Mouse (Mus musculus): ENCODE data around the gene Fyn. TPM values are rescaled to one million over a fixed set of nuclear protein-coding genes. Genes with fewer than 3 reads are reported as not detected.

Gene Fyn
- total RNA-seq, 2 experiments from 2014 or later: 1.4 to 6.3 TPM

GRCm38 (mm10) chr10:39522857-39523614 is 154.4 kb downstream of the Fyn start:
- ATAC-seq (replicated peaks; ENCODE audit: low FRiP score, poor library complexity, severe bottlenecking): no peak

GRCm38 (mm10) chr10:39524355-39524754 is 155.7 kb downstream of the Fyn start:
- no peak for ATAC-seq (replicated peaks; ENCODE audit: low FRiP score, poor library complexity, severe bottlenecking)

DNA sequence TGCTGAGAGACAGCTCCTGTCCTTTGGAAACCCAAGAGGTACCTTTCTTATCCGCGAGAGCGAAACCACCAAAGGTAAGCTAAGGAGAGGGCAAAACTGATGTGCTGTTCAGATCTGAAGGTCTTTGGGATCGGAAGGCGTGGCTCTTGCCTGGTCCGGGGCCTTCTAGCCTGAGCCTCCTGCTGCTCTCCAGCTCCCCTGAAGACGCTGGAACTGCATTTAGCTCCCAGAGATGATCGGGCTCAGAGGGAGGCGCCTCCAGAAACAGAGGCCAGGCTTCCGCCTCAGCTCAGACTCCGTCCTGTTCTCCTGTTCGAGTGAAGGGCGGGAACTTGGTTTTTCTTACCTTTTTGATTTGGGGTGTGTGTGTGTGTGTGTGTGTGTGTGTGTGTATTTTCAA is 156.8 kb downstream of the Fyn start:
- ATAC-seq (replicated peaks; ENCODE audit: low FRiP score, poor library complexity, severe bottlenecking): no peak

- ATAC-seq (replicated peaks; ENCODE audit: low FRiP score, poor library complexity, severe bottlenecking): no peak
These were observed 158.5 kb downstream of the Fyn start for GRCm38 (mm10) chr10:39527113-39527512.

DNA sequence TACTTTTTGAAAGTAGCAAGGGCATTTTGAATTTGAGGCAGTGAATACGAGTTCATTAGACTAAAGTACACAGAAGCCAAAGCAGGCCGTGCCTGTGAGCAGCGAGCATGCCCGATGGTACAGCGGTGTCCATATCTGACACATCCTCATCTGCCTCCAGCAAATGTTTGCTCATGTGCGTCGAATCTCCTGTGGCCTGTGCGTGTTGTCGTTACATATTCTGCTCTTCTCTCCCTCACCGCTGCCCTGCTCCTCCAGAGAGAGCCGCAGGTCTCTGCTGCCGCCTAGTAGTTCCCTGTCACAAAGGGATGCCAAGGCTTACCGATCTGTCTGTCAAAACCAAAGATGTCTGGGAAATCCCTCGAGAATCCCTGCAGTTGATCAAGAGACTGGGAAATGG is 160.5 kb downstream of the Fyn start:
- no peak for ATAC-seq (replicated peaks; ENCODE audit: low FRiP score, poor library complexity, severe bottlenecking)

- no peak for ATAC-seq (replicated peaks; ENCODE audit: low FRiP score, poor library complexity, severe bottlenecking)
These were observed 163.5 kb downstream of the Fyn start for GRCm38 (mm10) chr10:39532008-39532740.

DNA sequence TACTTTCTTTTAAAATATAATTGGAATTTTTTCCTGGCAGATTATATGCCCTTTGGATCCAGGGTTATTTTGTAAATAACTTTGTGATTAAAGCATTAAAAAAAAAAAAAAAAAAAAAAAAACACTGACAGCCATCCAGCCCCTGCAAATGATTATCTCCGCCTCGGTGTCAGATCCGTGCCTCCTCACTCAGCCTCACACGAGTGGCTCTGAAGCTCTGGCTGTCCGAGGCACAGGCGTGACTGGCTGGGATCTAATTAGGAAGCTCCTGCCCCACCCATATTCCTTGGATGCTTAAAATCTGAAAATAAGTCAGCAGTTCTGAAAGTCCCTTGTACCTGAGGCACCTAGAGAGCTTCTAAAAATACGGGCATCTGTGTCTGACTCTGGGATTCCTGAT is 164.2 kb downstream of the Fyn start:
- ATAC-seq (replicated peaks; ENCODE audit: low FRiP score, poor library complexity, severe bottlenecking): no peak

GRCm38 (mm10) chr10:39534324-39535026 is 165.8 kb downstream of the Fyn start:
- no peak for ATAC-seq (replicated peaks; ENCODE audit: low FRiP score, poor library complexity, severe bottlenecking)

DNA sequence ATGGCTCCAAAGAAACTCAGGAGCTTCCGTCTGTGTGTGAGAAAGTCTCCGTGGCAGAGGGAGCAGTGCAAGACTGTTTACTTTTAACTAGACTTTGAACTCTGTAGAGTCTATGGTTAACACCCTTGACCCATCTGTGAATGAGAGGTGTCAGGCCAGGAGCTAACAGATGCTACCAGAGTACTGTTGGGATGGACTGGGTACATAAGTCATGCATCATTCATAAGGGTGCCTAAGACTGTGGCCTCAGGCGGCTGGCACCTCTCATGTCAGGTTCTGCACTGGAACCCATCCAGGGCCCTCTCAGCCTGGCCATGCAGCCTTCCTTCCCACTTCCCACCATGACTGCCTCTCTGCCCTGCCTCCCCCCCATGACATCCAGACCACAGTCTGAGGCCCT is 166.7 kb downstream of the Fyn start:
- ATAC-seq (replicated peaks; ENCODE audit: low FRiP score, poor library complexity, severe bottlenecking): no peak

- ATAC-seq (replicated peaks; ENCODE audit: low FRiP score, poor library complexity, severe bottlenecking): no peak
These were observed 167.6 kb downstream of the Fyn start for GRCm38 (mm10) chr10:39536258-39536657.

DNA sequence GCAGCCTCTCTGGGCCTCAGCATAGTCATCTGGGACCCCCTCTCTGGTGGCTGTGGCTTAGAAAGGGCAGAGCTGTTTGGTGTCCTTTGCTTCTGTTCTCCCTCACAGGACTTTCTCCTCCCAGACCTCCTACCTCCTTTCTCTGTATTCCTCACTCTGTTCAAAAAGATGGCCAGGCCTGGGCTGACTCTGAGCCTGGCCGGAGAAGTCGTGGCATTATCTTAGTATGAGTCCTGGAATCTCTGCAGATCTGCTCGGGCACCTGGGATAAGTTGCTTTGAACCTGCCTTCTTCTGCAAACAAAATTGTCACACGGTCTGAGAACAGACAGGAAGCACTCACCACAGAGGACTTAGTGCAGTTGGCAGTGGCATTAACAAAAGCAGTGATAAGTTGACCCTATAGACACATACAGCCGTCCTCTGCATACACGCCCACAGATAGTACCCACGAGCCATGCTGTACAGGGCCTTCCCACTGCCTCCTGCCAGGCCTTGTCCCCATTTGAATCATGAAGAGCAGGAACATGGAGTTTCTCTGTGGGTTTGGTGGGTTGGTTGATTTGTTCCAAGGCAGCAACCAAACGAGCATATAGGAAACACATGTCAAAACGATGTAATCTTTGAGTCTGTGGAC is 171.5 kb downstream of the Fyn start:
- no peak for ATAC-seq (replicated peaks; ENCODE audit: low FRiP score, poor library complexity, severe bottlenecking)

DNA sequence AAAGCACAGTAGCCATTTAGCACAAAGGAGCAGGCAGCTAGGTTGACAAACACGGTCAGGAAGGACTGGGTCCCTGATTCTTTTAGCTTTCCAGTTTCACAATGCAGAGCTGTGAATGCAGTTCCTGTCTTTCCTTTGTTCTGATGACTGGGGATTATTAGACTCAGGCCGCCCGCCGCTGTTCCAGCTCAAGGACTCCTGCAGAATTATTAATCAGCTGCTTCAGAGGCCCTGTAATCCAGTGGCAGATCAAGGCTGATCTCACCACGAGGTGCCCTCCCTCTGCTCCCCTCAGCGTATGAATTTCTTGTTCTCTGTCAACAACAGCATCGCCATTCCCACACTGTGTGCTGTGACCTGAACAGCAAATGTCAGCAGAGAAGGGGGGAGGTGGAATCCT is 172.3 kb downstream of the Fyn start:
- ATAC-seq (replicated peaks; ENCODE audit: low FRiP score, poor library complexity, severe bottlenecking): no peak

- no peak for ATAC-seq (replicated peaks; ENCODE audit: low FRiP score, poor library complexity, severe bottlenecking)
These were observed 172.8 kb downstream of the Fyn start for GRCm38 (mm10) chr10:39541451-39541874.

- ATAC-seq (replicated peaks; ENCODE audit: low FRiP score, poor library complexity, severe bottlenecking): no peak
These were observed 173.4 kb downstream of the Fyn start for GRCm38 (mm10) chr10:39541951-39542521.

DNA sequence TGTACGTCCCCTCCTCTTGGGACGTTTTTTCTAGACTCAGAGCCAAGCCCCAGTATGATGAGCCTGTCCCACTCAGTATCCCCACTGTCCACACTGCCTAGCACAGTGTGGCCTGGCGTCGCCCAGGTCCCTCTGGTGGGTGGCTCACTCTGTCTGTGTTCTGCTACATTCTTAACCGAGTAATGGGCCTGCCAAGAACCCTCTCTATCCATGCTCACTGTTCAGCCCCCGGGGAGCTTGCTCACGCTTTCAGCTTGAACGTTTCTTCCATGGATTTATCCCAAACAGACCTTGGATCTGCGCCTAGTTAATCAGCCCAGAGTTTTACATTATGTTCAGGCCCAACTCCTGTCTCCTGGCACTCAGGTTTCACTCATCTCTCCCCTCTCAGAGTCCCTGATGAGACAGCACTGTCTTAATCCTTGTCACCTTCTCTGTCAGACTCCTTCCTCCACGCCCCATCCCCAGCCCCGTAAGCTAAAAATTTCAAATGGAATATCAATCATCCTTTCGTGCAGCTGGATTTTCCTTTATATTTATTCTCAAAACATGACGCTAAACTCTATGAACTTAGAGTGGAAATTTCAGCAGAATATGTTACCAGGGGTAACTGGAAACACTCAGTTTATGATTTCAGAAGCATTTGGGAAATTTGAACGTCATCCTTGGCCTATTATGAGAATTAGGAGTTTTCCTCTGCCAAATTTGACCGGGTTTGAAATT is 174.0 kb downstream of the Fyn start:
- no peak for ATAC-seq (replicated peaks; ENCODE audit: low FRiP score, poor library complexity, severe bottlenecking)

DNA sequence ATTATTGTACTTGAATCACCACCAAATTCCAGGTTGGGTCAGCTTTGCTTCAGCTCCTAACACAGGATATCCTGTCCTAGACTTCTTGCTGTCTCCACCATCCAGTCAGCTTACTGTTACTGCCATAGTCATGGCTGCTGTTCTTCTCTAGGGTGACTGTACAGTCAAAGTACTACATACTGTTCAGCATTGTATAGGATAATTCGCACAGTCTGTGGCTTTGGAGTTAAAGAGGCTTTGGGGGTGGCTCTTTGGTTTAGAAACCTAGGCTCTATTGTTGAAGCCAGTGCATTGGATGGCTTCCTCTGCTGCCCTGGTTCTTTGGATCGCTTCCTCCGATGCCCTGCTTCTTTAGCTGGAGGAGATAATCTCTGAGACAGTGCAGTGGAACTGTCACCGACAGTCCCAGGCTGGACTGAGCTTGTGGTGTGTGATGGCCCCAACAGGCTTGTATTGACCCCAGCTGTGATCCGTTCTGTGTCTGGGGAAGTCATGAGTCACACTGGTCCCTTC is 174.7 kb downstream of the Fyn start:
- ATAC-seq (replicated peaks; ENCODE audit: low FRiP score, poor library complexity, severe bottlenecking): no peak

DNA sequence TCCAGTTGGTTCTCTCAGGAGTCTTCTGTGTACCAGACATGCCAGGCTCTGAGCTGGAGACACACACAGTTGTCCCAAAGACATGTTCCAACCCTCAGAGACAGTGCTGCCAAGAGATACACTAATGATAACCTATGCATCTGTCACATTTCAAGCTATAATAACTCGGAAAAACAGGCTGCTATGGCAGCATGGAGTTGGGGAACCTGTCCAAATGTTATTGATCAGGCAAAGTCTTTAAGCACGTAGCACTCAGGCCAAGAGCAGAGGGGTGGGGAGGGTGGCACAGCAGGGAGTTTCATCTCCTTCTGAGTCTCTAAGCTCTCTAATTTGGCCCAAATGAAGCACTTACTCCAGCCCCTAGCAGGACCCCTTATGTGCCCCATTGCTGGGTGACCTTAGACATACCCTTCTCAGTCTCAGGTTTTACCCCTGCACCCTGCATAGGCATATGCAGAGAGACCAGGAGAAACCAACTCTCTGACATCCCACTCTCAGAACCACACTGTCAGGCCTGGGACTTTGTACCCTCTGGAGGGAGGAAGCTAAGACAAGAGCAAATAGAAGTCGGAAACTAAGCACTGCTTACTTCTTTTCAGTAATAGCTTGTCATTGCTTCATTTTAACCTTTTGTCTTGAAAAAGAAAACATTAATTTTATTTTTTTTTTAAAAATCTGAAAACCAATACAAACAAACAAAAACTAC is 178.9 kb downstream of the Fyn start:
- ATAC-seq (replicated peaks; ENCODE audit: low FRiP score, poor library complexity, severe bottlenecking): no peak

GRCm38 (mm10) chr10:39550791-39551190 is 182.1 kb downstream of the Fyn start:
- ATAC-seq (replicated peaks; ENCODE audit: low FRiP score, poor library complexity, severe bottlenecking): no peak
